Mouse (Mus musculus): ENCODE measurements around the gene Dennd1c.

Dennd1c gene

GRCm38 (mm10) chr17:57078336-57078735, at the start of gene Dennd1c:
Dennd1c (minus strand) TSS chr17:57078514.
- DNase-seq (ENCODE audit: low read depth): no peak

- no peak for DNase-seq (ENCODE audit: low read depth)
Measured at GRCm38 (mm10) chr17:57125853-57126622, 47.7 kb upstream of the Dennd1c start.

GRCm38 (mm10) chr17:57124792-57125191, 46.5 kb upstream of the Dennd1c start:
- no peak for DNase-seq (ENCODE audit: low read depth)

- no peak for DNase-seq (ENCODE audit: low read depth)
Measured at GRCm38 (mm10) chr17:57123192-57124118, 45.1 kb upstream of the Dennd1c start.

DNA sequence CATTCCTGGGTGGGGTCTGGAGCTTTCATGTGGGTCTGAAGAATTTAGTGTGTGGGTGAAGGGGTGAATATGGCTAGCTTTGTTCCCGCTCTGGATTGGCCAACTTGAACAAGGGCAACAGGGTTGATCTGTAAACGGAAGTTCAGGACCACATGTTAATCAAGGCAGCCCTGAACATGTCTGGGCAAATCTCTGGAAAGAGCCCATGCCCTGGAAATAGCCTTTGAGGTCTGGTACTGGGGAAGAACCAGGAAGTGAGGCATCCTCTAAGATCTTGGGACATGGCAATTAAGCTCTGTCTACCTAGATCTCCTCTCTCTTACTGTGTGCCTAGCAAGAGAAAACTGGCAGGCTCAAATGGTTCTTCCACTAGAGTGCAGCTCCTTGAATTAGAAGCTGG, 43.5 kb upstream of the Dennd1c start:
- no peak for DNase-seq (ENCODE audit: low read depth)

GRCm38 (mm10) chr17:57118524-57119349, 40.4 kb upstream of the Dennd1c start:
- DNase-seq (ENCODE audit: low read depth): no peak

- no peak for DNase-seq (ENCODE audit: low read depth)
Measured at GRCm38 (mm10) chr17:57116801-57117200, 38.5 kb upstream of the Dennd1c start.

DNA sequence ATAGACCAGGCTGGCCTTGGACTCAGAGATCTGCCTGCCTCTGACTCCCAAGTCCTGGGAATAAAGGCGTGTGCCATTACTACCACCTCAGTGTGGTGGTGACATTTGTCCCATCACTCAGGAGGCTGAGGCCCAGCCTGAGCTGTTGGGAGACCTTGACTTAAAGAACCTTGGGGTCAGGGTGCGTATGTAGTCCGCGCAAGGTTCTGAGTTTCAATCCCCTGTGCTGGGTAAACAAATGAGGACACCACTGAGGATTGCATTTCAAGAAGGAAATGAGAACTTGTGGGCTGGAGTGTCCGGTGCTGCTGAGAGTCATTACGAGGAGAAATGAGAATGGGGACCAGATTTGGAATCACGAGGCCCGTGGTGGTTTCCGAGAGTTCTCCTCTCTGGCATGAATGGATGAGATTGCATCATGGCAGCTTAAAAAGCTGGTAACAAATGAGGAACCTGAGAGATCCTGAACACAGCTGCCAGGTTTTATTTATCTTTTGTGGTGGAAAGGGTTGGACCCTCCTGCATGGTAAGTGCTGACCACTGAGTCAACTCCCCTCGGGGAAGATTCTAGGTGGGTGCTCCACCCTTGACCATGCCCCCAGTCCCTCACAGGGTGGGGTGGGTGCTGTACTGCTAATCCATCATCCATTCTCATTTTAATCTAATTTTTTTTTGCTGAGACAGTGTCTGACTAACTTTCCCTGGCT, 34.6 kb upstream of the Dennd1c start:
- no peak for DNase-seq (ENCODE audit: low read depth)

- no peak for DNase-seq (ENCODE audit: low read depth)
Measured at GRCm38 (mm10) chr17:57110005-57110404, 31.7 kb upstream of the Dennd1c start.

DNA sequence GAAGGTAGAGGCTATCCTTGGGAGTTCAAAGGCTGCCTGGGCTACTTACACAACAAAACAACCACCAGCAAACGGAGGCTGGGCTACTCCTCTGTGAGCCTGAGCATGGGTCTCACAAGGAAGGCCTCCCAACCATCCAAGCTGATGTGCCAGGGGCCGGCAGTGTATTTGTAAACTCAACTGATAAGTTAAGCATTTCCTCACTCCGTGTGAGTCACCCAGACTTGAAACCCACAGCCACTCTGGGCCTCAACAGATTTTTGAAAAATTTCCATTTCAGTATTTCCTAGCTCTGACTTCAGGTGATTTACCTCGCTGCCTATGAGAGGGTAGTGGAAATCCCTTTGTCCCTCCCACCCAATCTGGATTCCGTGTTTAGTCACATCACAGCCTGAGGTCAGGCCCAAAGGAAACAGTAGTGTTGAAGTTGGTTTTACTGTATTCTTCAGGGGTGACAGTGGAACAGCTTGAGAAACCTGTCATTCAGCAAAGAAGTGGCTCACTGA, 30.4 kb upstream of the Dennd1c start:
- no peak for DNase-seq (ENCODE audit: low read depth)

GRCm38 (mm10) chr17:57108040-57108665, 29.8 kb upstream of the Dennd1c start:
- no peak for DNase-seq (ENCODE audit: low read depth)

GRCm38 (mm10) chr17:57107064-57107463, 28.8 kb upstream of the Dennd1c start:
- DNase-seq (ENCODE audit: low read depth): no peak

DNA sequence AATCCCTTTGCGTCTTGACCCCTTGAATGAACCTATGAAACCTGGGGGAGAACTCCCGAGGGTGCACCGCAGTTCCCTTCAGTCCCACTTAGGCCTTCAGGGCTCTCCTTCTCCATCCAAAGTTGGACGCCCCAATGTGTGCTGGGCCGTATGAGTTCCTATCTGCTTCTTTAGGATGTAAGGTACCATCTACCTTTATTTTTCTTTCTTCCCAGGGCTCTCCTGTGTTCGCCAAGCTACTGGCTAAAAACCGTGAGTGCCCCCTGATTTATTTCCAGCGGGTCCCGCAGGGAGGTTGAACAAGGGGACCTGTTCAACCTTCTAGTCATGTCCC, 27.7 kb upstream of the Dennd1c start:
- no peak for DNase-seq (ENCODE audit: low read depth)

- no peak for DNase-seq (ENCODE audit: low read depth)
Measured at GRCm38 (mm10) chr17:57105181-57106034, 27.1 kb upstream of the Dennd1c start, which contains the start of gene Tnfsf9. Tnfsf9 (plus strand) TSS chr17:57105325.

DNA sequence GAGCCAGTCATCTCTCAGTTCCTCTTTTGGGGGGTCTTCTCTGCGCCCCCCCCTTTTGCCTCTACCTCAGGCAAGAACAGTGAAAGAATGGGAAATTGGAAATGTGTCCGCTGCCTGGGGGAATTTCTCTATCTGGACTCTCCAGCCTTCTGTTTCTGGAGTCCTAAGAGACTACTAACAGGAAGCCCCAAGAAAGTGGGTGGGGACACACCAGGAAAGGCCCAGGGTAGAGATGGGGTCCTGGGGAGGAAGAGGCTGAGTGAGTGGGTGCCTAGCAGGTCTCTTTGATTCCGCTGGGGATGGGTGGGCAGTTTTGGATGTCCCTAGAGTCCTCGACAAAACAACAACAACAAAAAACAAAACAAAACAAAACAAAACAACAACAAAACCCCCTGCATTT, 26.2 kb upstream of the Dennd1c start:
- DNase-seq (ENCODE audit: low read depth): no peak

GRCm38 (mm10) chr17:57102276-57102675, 24.0 kb upstream of the Dennd1c start:
- no peak for DNase-seq (ENCODE audit: low read depth)

DNA sequence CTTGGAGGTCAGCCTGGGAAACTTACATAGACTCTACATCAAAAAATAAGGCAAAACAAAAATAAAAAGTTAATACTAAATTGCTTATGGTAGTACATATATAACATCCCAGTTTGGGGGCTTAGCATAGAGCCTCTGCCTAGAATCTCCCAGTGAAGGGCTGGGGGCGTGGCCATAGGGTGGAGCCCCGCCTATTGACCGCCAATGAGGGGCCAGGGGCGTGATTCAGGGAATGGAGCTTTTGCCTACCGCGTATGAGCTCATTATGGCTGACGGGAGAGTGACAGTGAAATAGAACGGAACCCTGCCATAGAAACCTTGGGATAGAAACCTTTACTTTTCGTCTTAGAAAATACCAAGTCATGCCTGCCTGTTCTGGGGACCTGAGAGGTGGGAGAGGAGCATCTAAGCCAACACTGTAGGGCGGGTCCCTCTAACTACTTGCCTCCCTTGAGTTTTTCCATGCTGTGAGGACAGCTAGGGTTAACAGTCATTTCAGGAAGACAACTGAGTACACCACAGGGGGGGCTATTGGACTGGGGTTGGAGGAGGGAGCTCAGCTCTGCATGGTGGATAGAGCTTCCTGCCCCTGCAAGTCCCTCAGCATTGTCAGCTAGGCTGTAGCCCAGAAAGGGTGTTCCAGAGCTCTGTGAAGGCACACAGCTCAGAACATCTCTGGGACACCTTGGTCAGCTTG, 21.5 kb upstream of the Dennd1c start:
- no peak for DNase-seq (ENCODE audit: low read depth)

- no peak for DNase-seq (ENCODE audit: low read depth)
Measured at GRCm38 (mm10) chr17:57098321-57098720, 20.0 kb upstream of the Dennd1c start.

GRCm38 (mm10) chr17:57096623-57096920, 18.3 kb upstream of the Dennd1c start:
- DNase-seq (ENCODE audit: low read depth): no peak

Measured in fibroblast of lung, adult 2 months (primary cell).